Mouse (Mus musculus): ENCODE results near the gene Cdk5r1. TPM values are rescaled to one million over a fixed set of nuclear protein-coding genes. Genes with fewer than 3 reads are reported as not detected.

Gene Cdk5r1
- polyA plus RNA-seq, 1 experiment = 0.84 TPM

DNA sequence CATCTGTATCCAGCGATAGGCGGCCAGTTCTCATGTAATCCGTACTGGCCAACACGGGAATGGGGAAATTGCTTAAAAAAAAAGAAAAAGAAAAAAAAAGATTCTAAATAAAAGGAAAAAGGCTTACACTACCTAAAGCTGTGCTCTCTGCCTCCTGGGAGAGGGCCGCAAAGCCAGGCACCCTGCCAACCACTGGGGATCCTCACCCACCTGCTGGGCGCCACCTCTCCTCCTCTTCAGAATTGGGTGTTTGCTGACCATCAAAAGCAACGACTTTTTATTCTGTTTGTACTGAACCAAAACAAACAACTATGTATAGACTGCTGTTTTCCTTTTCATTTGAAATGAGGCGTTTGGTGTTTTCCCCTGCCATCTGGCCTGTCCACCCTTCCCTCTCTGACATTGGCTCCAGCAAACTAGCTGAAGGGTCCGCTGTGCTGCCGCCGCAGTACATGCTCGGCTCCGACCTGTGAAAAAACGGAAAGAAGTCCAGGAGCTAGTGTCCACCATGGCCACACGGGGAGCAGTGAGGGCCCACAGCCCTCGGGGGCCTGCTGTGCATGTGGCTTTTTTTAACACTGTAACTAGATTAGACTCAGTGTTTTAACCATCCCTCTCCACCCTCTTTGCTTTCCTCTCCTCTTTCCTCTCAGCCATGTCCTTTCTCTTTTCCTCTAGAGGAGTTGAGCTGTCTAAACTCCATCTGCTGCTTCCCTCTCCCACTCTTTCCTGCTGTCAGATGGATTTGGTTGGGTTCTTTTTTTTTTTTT, 4.8 kb upstream of the Cdk5r1 start:
- Histone ChIP-seq H3K9me3 (no peaks in the 10 kb centered on the region), H3K27me3 (replicated peaks) (no peaks in the 10 kb centered on the region), H3K36me3 (replicated peaks; ENCODE audit: low read length) (peaks cover 80% of the 10 kb centered on the region), H3K4me3 (replicated peaks) (no peak overlapping the region), H3K4me1 (peaks cover 69% of the 10 kb centered on the region)
- no peak for TF ChIP-seq FLI1 (IDR thresholded peaks at IDR 0.05; ENCODE audit: low read length)
- TF ChIP-seq GATA1 (IDR thresholded peaks at IDR 0.05; ENCODE audit: borderline replicate concordance, low read length) = no peak

DNA sequence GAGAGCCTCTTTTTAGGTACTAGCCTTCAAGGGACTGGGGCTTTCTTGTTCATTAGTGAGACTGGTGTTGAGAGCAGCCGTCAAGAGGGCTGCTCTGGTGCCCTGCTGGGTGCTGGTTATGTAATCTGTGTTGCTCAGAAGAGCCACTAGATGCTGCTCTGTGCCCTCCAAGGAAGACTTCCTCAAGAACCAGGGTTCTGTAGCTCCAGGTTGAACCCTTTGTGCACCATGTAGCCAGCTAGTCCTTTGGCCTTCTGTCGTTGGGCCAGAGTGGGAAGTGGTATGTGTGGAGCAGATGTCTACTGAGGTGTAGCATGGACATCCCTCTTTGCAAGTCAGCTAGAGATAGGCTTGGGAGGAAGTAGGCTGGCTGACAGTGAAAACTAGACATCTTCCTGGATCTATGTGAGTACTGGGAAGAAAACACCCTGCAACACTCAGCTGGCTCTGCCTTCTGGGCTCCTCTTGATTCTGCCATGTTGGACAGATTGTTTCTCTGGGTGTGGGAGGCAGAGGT, 2.6 kb upstream of the Cdk5r1 start:
- no peak overlapping the region for H3K4me3 ChIP-seq (replicated peaks)
- H3K36me3 ChIP-seq (replicated peaks; ENCODE audit: low read length) = peaks cover 72% of the 10 kb centered on the region
- no peaks in the 10 kb centered on the region for H3K9me3 ChIP-seq
- TF ChIP-seq FLI1 (IDR thresholded peaks at IDR 0.05; ENCODE audit: low read length) = no peak
- no peak for TF ChIP-seq GATA1 (IDR thresholded peaks at IDR 0.05; ENCODE audit: borderline replicate concordance, low read length)
- H3K4me1 ChIP-seq = peaks cover 74% of the 10 kb centered on the region
- peaks cover 17% of the 10 kb centered on the region for H3K27me3 ChIP-seq (replicated peaks)

DNA sequence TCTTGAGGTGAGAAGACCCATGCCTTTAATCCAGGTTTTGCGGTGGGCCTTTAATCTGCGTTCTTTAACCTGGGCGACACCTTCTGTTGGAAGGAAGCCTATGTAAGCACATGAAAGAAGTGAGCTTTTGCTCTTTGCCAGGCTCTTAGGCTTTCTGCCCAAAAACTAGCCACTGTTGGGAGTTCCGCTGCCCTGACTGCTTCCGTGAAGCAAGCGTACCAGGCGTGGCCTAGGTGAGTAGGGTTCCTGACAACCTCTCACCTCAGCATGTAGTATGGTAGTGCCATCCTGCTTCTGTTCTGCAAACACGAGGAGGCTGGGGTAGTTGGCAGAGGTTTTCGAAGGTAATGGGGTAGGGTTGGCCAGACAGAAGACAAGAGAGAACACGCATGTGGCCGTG, 2.0 kb upstream of the Cdk5r1 start:
- peaks cover 67% of the 10 kb centered on the region for H3K36me3 ChIP-seq (replicated peaks; ENCODE audit: low read length)
- peaks cover 18% of the 10 kb centered on the region for H3K27me3 ChIP-seq (replicated peaks)
- peaks cover 76% of the 10 kb centered on the region for H3K4me1 ChIP-seq
- no peaks in the 10 kb centered on the region for H3K9me3 ChIP-seq
- TF ChIP-seq FLI1 (IDR thresholded peaks at IDR 0.05; ENCODE audit: low read length) (no peak), GATA1 (IDR thresholded peaks at IDR 0.05; ENCODE audit: borderline replicate concordance, low read length) (no peak)
- no peak overlapping the region for H3K4me3 ChIP-seq (replicated peaks)

GRCm38 (mm10) chr11:80475544-80475943, 1.3 kb upstream of the Cdk5r1 start:
- no peak overlapping the region for H3K4me3 ChIP-seq (replicated peaks)
- peaks cover 73% of the 10 kb centered on the region for H3K4me1 ChIP-seq
- H3K27me3 ChIP-seq (replicated peaks) = peaks cover 20% of the 10 kb centered on the region
- H3K9me3 ChIP-seq = no peaks in the 10 kb centered on the region
- TF ChIP-seq FLI1 (IDR thresholded peaks at IDR 0.05; ENCODE audit: low read length) = no peak
- no peak for TF ChIP-seq GATA1 (IDR thresholded peaks at IDR 0.05; ENCODE audit: borderline replicate concordance, low read length)
- peaks cover 63% of the 10 kb centered on the region for H3K36me3 ChIP-seq (replicated peaks; ENCODE audit: low read length)

DNA sequence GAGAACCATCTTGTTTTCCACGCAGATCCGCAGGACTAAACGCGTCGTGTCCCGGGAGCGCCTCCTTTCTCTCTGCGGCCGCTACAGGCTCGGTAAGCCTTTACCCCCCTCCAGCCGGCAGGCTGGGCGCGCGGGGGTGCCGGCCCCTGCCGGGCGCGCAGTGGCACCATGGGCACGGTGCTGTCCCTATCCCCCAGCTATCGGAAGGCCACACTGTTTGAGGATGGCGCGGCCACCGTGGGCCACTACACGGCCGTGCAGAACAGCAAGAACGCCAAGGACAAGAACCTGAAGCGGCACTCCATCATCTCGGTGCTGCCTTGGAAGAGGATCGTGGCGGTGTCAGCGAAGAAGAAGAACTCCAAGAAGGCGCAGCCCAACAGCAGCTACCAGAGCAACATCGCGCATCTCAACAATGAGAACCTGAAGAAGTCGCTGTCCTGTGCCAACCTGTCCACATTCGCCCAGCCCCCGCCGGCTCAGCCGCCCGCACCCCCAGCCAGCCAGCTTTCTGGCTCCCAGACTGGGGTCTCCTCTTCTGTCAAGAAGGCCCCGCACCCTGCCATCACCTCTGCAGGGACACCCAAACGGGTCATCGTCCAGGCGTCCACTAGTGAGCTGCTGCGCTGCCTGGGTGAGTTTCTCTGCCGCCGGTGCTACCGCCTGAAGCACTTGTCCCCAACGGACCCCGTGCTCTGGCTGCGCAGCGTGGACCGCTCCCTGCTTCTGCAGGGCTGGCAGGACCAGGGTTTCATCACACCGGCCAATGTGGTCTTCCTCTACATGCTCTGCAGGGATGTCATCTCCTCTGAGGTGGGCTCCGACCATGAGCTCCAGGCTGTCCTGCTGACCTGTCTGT, 747 bp downstream of the Cdk5r1 start:
- Histone ChIP-seq H3K4me1 (peaks cover 60% of the 10 kb centered on the region), H3K36me3 (replicated peaks; ENCODE audit: low read length) (peaks cover 47% of the 10 kb centered on the region), H3K27me3 (replicated peaks) (peaks cover 32% of the 10 kb centered on the region), H3K9me3 (no peaks in the 10 kb centered on the region), H3K4me3 (replicated peaks) (peak overlapping the region; percentile 94)
- TF ChIP-seq GATA1 (IDR thresholded peaks at IDR 0.05; ENCODE audit: borderline replicate concordance, low read length) (no peak), FLI1 (IDR thresholded peaks at IDR 0.05; ENCODE audit: low read length) (no peak)

DNA sequence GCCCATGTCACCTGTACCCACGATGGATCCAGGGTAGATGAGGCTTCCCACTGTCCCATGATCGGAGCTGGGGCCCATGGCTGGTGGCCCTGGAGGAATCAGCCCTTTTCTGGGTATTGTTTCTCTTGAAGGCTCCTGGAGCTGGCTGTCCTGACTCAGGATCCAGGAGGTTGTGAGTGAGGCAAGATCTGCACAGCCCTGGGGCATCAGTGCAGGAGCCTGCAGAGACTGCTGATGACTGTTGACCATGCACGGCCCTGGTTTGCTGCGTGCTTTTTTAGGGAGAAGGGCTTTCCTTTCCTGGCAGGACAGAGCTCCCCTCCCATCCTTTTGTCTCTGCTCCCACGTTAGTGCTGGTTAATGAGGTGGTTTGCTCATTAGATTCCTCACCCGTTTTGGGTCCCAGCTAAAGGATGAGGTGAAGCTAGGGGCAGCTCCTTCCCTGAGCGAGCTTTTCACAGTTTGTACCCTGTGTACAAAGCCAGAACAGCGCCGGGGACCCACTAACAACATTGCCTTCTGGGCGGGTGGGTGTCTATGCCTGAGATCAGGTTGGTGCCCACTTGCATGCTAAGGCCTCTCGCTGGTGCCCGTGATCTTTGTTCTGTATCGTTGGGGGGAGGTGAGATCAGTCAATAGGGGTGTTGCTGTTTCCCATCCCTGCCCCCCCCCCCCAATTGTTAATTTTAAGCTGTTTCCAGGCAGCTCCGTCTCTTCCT, 2.0 kb downstream of the Cdk5r1 start:
- Histone ChIP-seq H3K36me3 (replicated peaks; ENCODE audit: low read length) (peaks cover 36% of the 10 kb centered on the region), H3K9me3 (no peaks in the 10 kb centered on the region), H3K4me3 (replicated peaks) (no peak overlapping the region), H3K4me1 (peaks cover 48% of the 10 kb centered on the region), H3K27me3 (replicated peaks) (peaks cover 44% of the 10 kb centered on the region)
- TF ChIP-seq GATA1 (IDR thresholded peaks at IDR 0.05; ENCODE audit: borderline replicate concordance, low read length) (no peak), FLI1 (IDR thresholded peaks at IDR 0.05; ENCODE audit: low read length) (no peak)

DNA sequence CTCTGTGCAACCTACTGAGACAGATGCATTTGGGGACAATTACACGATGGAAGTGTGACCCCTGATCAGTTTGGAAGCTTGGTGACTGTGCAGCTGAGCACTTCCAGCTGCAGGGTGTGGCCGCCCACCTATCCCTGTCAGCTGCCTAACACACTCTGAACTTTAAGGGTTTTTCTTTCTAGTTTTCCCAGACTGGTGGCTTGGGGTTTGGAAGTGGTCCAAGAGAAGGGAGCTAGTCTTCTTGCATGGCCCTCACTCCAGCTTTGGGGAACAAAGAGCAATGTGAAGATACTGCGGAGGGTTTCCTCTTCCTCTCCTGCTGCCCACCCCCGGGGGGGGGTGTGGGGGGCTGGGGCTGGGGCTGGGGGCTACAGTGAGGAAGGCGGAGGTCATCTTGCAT, 2.6 kb downstream of the Cdk5r1 start:
- peaks cover 42% of the 10 kb centered on the region for H3K4me1 ChIP-seq
- TF ChIP-seq GATA1 (IDR thresholded peaks at IDR 0.05; ENCODE audit: borderline replicate concordance, low read length) = no peak
- TF ChIP-seq FLI1 (IDR thresholded peaks at IDR 0.05; ENCODE audit: low read length) = no peak
- H3K27me3 ChIP-seq (replicated peaks) = peaks cover 50% of the 10 kb centered on the region
- H3K9me3 ChIP-seq = no peaks in the 10 kb centered on the region
- no peak overlapping the region for H3K4me3 ChIP-seq (replicated peaks)
- peaks cover 30% of the 10 kb centered on the region for H3K36me3 ChIP-seq (replicated peaks; ENCODE audit: low read length)

GRCm38 (mm10) chr11:80479906-80480866, 3.4 kb downstream of the Cdk5r1 start:
- Histone ChIP-seq H3K27me3 (replicated peaks) (peaks cover 56% of the 10 kb centered on the region), H3K4me3 (replicated peaks) (no peak overlapping the region), H3K9me3 (no peaks in the 10 kb centered on the region), H3K4me1 (peaks cover 36% of the 10 kb centered on the region), H3K36me3 (replicated peaks; ENCODE audit: low read length) (peaks cover 23% of the 10 kb centered on the region)
- TF ChIP-seq GATA1 (IDR thresholded peaks at IDR 0.05; ENCODE audit: borderline replicate concordance, low read length) (no peak), FLI1 (IDR thresholded peaks at IDR 0.05; ENCODE audit: low read length) (no peak)

Measured in megakaryocyte, embryonic 14.5 days (primary cell).